Mouse (Mus musculus) liver, adult 2 months (tissue): ENCODE results near the gene Abcc12.

Source experiments
- CTCF ChIP-seq: fragments of 200-500 bp; IDR thresholded peaks from 2 replicates; pipeline ENCODE4 v1.5.1; 2011; ENCODE audit warnings: low read depth, low read length, control low read depth
- POLR2A ChIP-seq: fragments of 200-500 bp; IDR thresholded peaks from 2 replicates; pipeline ENCODE4 v1.6.1; 2011; ENCODE audit warnings: low read length, control low read depth; ENCODE audit not compliant: insufficient read depth; ENCODE audit errors: extremely low read depth

DNA sequence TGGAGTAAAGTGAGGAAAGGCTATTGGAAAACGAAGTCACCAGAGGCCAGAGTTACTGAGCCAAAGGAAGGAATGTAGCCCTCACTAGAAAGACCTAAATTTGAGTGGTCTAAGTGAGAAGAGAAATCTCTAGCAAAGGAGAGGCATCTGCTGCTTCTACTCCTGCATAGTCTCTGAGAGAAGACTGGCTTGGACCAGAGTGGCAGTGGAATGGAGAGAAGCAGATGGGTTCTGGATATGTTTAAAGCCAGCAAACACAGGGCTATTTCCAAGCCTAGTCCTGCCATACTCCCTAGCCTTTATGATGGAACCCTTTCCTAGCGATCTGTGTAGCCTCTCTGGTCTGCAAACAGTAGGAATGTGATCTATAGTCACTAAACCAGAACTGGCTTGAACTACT is 24.9 kb downstream of the Abcc12 start:
- TF ChIP-seq CTCF (no peak), POLR2A (no peak)
